Mouse (Mus musculus) C2C12 (cell line): ENCODE results near the gene Zfp518a.

Experiments used
- CTCF ChIP-seq: IDR thresholded peaks from one replicate; pipeline ENCODE4 v1.5.1; 2011; ENCODE audit not compliant: control insufficient read depth, insufficient read depth, insufficient read length
- MAX ChIP-seq: IDR thresholded peaks from one replicate; pipeline ENCODE4 v1.6.1; 2011; ENCODE audit warnings: mild to moderate bottlenecking, control low read depth
- MYOD1 ChIP-seq: IDR thresholded peaks from one replicate; pipeline ENCODE4 v1.6.1; 2011; ENCODE audit warnings: low read depth; ENCODE audit not compliant: control insufficient read depth, insufficient read length
- MYOG ChIP-seq: IDR thresholded peaks from one replicate; pipeline ENCODE4 v1.6.1; 2011; ENCODE audit not compliant: control insufficient read depth, insufficient read length; ENCODE audit errors: extremely low read depth
- USF1 ChIP-seq: IDR thresholded peaks from one replicate; pipeline ENCODE4 v1.6.1; 2011; ENCODE audit warnings: low read depth, mild to moderate bottlenecking, control low read depth, moderate library complexity

DNA sequence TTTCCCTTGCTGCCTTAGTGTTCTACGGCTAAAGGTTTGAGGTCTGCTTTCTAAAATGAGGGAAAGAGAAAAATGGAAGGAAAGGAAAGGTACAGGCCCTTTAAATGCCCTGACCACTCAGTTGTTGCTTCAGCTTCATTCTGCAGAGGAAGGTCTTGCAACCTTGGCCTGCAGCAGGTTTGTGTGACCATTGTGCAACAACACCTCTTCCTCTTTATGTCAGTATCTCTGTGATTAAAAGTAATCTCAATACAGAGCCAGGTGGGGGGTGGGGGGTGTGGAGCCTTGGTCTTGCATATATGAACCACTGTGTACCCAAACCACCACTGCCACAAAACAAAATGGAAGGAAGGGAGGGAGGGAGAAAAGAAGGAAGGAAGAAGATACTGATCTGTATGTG is 5.6 kb upstream of the Zfp518a start:
- no peak for TF ChIP-seq USF1
- TF ChIP-seq CTCF: no peak
- TF ChIP-seq MYOG: no peak
- no peak for TF ChIP-seq MYOD1
- no peak for TF ChIP-seq MAX
